Mouse (Mus musculus) heart, embryonic 12.5 days (tissue): ENCODE measurements around the gene Sik1. TPM values are rescaled to one million over a fixed set of nuclear protein-coding genes. Genes with fewer than 3 reads are reported as not detected.

Experiments
- ATAC-seq: fragments of 200-750 bp; cut with Nextera tagmentation; 2 replicates; pipeline ENCODE4 v1.8.0; 2017; ENCODE audit warnings: moderate TSS enrichment, moderate library complexity; ENCODE audit not compliant: insufficient number of reproducible peaks, low FRiP score
- H3K27ac ChIP-seq: fragments of 300-500 bp; sonication (generic); 2 replicates; pipeline ENCODE4 v1.5.1; 2016; ENCODE audit warnings: mild to moderate bottlenecking, moderate library complexity; ENCODE audit not compliant: poor library complexity, severe bottlenecking
- H3K27me3 ChIP-seq: fragments of 300-500 bp; sonication (generic); replicated peaks from 2 replicates; pipeline ENCODE4 v1.6.1; 2016; ENCODE audit warnings: mild to moderate bottlenecking, moderate library complexity
- H3K36me3 ChIP-seq: fragments of 300-500 bp; sonication (generic); 2 replicates; pipeline ENCODE4 v1.6.1; 2016; ENCODE audit warnings: mild to moderate bottlenecking, moderate library complexity
- H3K4me1 ChIP-seq: fragments of 300-500 bp; sonication (generic); replicated peaks from 2 replicates; pipeline ENCODE4 v1.6.1; 2016; ENCODE audit warnings: mild to moderate bottlenecking
- H3K4me2 ChIP-seq: fragments of 300-500 bp; sonication (generic); 2 replicates; pipeline ENCODE4 v1.6.1; 2016; ENCODE audit warnings: mild to moderate bottlenecking, moderate library complexity
- H3K4me3 ChIP-seq: fragments of 300-500 bp; sonication (generic); 2 replicates; pipeline ENCODE4 v1.5.1; 2016; ENCODE audit warnings: mild to moderate bottlenecking
- H3K9ac ChIP-seq: fragments of 300-500 bp; sonication (generic); 2 replicates; pipeline ENCODE4 v1.6.1; 2016; ENCODE audit warnings: mild to moderate bottlenecking, moderate library complexity
- H3K9me3 ChIP-seq: fragments of 300-500 bp; sonication (generic); replicated peaks from 2 replicates; pipeline ENCODE4 v1.6.1; 2016; ENCODE audit warnings: mild to moderate bottlenecking, moderate library complexity
- WGBS: fragments of 180-500 bp; shearing (Covaris S2); methylation state at CpG from one replicate; pipeline ENCODE4 v1.1.7; 2016; 5-methylcytosine and 5-hydroxymethylcytosine counted together
- polyA plus RNA-seq: library from polyadenylated mRNA; unstranded; fragments of >200 nt; fragmentation: Nextera tagmentation; extraction: Ambion mirVana; gene quantifications from 2 replicates; pipeline ENCODE4 v1.2.1, GENCODE M21; 2016

Gene Sik1
- polyA plus RNA-seq, 1 experiment from 2014 or later = 24.3 TPM

GRCm38 (mm10) chr17:31814848-31815247 lies 40.8 kb downstream of the Sik1 start:
- H3K9me3 ChIP-seq = no peaks in the 10 kb centered on the region
- peaks cover 19% of the 10 kb centered on the region for H3K4me1 ChIP-seq
- no peak overlapping the region for H3K27ac ChIP-seq
- H3K36me3 ChIP-seq = no peaks in the 10 kb centered on the region
- no peaks in the 10 kb centered on the region for H3K27me3 ChIP-seq
- ATAC-seq = no peak
- no peak overlapping the region for H3K4me2 ChIP-seq
- WGBS = 62% methylated on average over 1 of the region's 1 CpGs
- no peak overlapping the region for H3K9ac ChIP-seq
- no peak overlapping the region for H3K4me3 ChIP-seq

GRCm38 (mm10) chr17:31813938-31814622 lies 41.5 kb downstream of the Sik1 start:
- no peak overlapping the region for H3K4me3 ChIP-seq
- WGBS = 67% methylated on average over 3 of the region's 3 CpGs

GRCm38 (mm10) chr17:31811333-31811732 lies 44.3 kb downstream of the Sik1 start:
- H3K4me2 ChIP-seq = no peak overlapping the region
- H3K9ac ChIP-seq = no peak overlapping the region
- H3K9me3 ChIP-seq = no peaks in the 10 kb centered on the region
- peaks cover 26% of the 10 kb centered on the region for H3K4me1 ChIP-seq
- H3K27me3 ChIP-seq = no peaks in the 10 kb centered on the region
- no peak overlapping the region for H3K27ac ChIP-seq
- no peaks in the 10 kb centered on the region for H3K36me3 ChIP-seq
- 69% methylated on average over 4 of the region's 4 CpGs for WGBS
- no peak overlapping the region for H3K4me3 ChIP-seq
- ATAC-seq = no peak

More at GRCm38 (mm10) chr17:31813938-31814622, 41.5 kb downstream of the Sik1 start:
- no peak overlapping the region for H3K27ac ChIP-seq
- no peaks in the 10 kb centered on the region for H3K36me3 ChIP-seq
- ATAC-seq = no peak
- no peak overlapping the region for H3K9ac ChIP-seq
- no peak overlapping the region for H3K4me2 ChIP-seq
- no peaks in the 10 kb centered on the region for H3K9me3 ChIP-seq
- no peaks in the 10 kb centered on the region for H3K27me3 ChIP-seq
- H3K4me1 ChIP-seq = peaks cover 16% of the 10 kb centered on the region

- no peaks in the 10 kb centered on the region for H3K9me3 ChIP-seq
- no peak overlapping the region for H3K4me3 ChIP-seq
- peaks cover 31% of the 10 kb centered on the region for H3K4me1 ChIP-seq
- H3K27ac ChIP-seq = no peak overlapping the region
- no peak overlapping the region for H3K4me2 ChIP-seq
- H3K27me3 ChIP-seq = no peaks in the 10 kb centered on the region
- 62% methylated on average over 19 of the region's 19 CpGs for WGBS
- H3K9ac ChIP-seq = no peak overlapping the region
- ATAC-seq = no peak
- no peaks in the 10 kb centered on the region for H3K36me3 ChIP-seq
These were observed 45.7 kb downstream of the Sik1 start for GRCm38 (mm10) chr17:31809894-31810293.

GRCm38 (mm10) chr17:31809136-31809535 lies 46.5 kb downstream of the Sik1 start:
- Histone ChIP-seq H3K27ac (no peak overlapping the region), H3K9me3 (no peaks in the 10 kb centered on the region), H3K9ac (no peak overlapping the region), H3K4me2 (no peak overlapping the region), H3K36me3 (no peaks in the 10 kb centered on the region), H3K4me1 (peaks cover 25% of the 10 kb centered on the region), H3K4me3 (no peak overlapping the region), H3K27me3 (no peaks in the 10 kb centered on the region)
- 88% methylated on average over 7 of the region's 7 CpGs for WGBS
- no peak for ATAC-seq

- no peaks in the 10 kb centered on the region for H3K27me3 ChIP-seq
- H3K4me3 ChIP-seq = no peak overlapping the region
- no peak overlapping the region for H3K9ac ChIP-seq
- H3K4me2 ChIP-seq = no peak overlapping the region
- WGBS = 48% methylated on average over 10 of the region's 10 CpGs
- ATAC-seq = 0 out of 2 replicates have a peak, but pooled peaks have one; percentile 43
- H3K9me3 ChIP-seq = no peaks in the 10 kb centered on the region
- H3K27ac ChIP-seq = 0 out of 2 replicates have a peak overlapping the region, but pooled peaks have one; percentile 11
- H3K36me3 ChIP-seq = no peaks in the 10 kb centered on the region
- H3K4me1 ChIP-seq = peaks cover 22% of the 10 kb centered on the region
These were observed 47.3 kb downstream of the Sik1 start for GRCm38 (mm10) chr17:31808082-31808875.

- peaks cover 22% of the 10 kb centered on the region for H3K4me1 ChIP-seq
- no peak overlapping the region for H3K27ac ChIP-seq
- ATAC-seq = no peak
- no peaks in the 10 kb centered on the region for H3K27me3 ChIP-seq
- H3K9me3 ChIP-seq = no peaks in the 10 kb centered on the region
- H3K4me3 ChIP-seq = no peak overlapping the region
- no peak overlapping the region for H3K9ac ChIP-seq
- H3K4me2 ChIP-seq = no peak overlapping the region
- H3K36me3 ChIP-seq = no peaks in the 10 kb centered on the region
- WGBS = 59% methylated on average over 3 of the region's 3 CpGs
These were observed 49.1 kb downstream of the Sik1 start for GRCm38 (mm10) chr17:31806496-31806895.

- Histone ChIP-seq H3K4me3 (no peak overlapping the region), H3K36me3 (no peaks in the 10 kb centered on the region), H3K4me1 (peaks cover 22% of the 10 kb centered on the region), H3K4me2 (no peak overlapping the region), H3K9me3 (no peaks in the 10 kb centered on the region), H3K27me3 (no peaks in the 10 kb centered on the region), H3K9ac (no peak overlapping the region), H3K27ac (no peak overlapping the region)
- no peak for ATAC-seq
- 54% methylated on average over 8 of the region's 8 CpGs for WGBS
These were observed 49.6 kb downstream of the Sik1 start for GRCm38 (mm10) chr17:31806025-31806424.

- Histone ChIP-seq H3K27me3 (no peaks in the 10 kb centered on the region), H3K4me1 (peaks cover 22% of the 10 kb centered on the region), H3K4me2 (no peak overlapping the region), H3K9ac (no peak overlapping the region), H3K36me3 (no peaks in the 10 kb centered on the region), H3K9me3 (no peaks in the 10 kb centered on the region), H3K4me3 (no peak overlapping the region), H3K27ac (no peak overlapping the region)
- WGBS = 66% methylated on average over 4 of the region's 4 CpGs
- no peak for ATAC-seq
These were observed 50.0 kb downstream of the Sik1 start for GRCm38 (mm10) chr17:31805585-31805984.

- Histone ChIP-seq H3K4me3 (no peak overlapping the region), H3K27ac (no peak overlapping the region), H3K9me3 (no peaks in the 10 kb centered on the region), H3K27me3 (peaks cover 4% of the 10 kb centered on the region; the same call in 1 of the 2 replicates), H3K9ac (no peak overlapping the region), H3K4me1 (peaks cover 14% of the 10 kb centered on the region), H3K36me3 (no peaks in the 10 kb centered on the region), H3K4me2 (no peak overlapping the region)
- 64% methylated on average over 7 of the region's 7 CpGs for WGBS
- ATAC-seq = no peak
These were observed 53.2 kb downstream of the Sik1 start for GRCm38 (mm10) chr17:31802272-31803017.

GRCm38 (mm10) chr17:31800852-31801363 lies 54.7 kb downstream of the Sik1 start:
- H3K27ac ChIP-seq = no peak overlapping the region
- H3K4me3 ChIP-seq = no peak overlapping the region
- no peak for ATAC-seq
- WGBS = 81% methylated on average over 7 of the region's 7 CpGs
- H3K4me2 ChIP-seq = no peak overlapping the region
- H3K9ac ChIP-seq = no peak overlapping the region
- peaks cover 7% of the 10 kb centered on the region; the same call in 1 of the 2 replicates for H3K27me3 ChIP-seq
- no peaks in the 10 kb centered on the region for H3K36me3 ChIP-seq
- peaks cover 12% of the 10 kb centered on the region for H3K4me1 ChIP-seq
- H3K9me3 ChIP-seq = no peaks in the 10 kb centered on the region
